Mouse (Mus musculus) liver, embryonic 14.5 days (tissue): ENCODE data around the gene Gm11634. TPM values are rescaled to one million over a fixed set of nuclear protein-coding genes. Genes with fewer than 3 reads are reported as not detected.
A peak's percentile ranks its signal among the peaks of the same experiment; 100 is the strongest.

Experiments
- ATAC-seq: fragments of 200-750 bp; cut with Nextera tagmentation; 2 replicates; pipeline ENCODE4 v1.8.0; 2017; ENCODE audit warnings: moderate number of reproducible peaks, mild to moderate bottlenecking, moderate library complexity; ENCODE audit not compliant: insufficient read depth
- DNase-seq, 3 experiments: peaks; one replicate each; pipeline ENCODE4 v3.0.0-alpha.2; 2012 to 2013; ENCODE audit warnings: low read depth in 3 of 3, low spot score in 3 of 3
- H3K27ac ChIP-seq: fragments of 300-500 bp; sonication (generic); 2 replicates; pipeline ENCODE4 v1.5.1; 2014; ENCODE audit warnings: moderate library complexity, mild to moderate bottlenecking, control low read depth, inconsistent platforms
- H3K27me3 ChIP-seq: fragments of 300-500 bp; sonication (generic); 2 replicates; pipeline ENCODE4 v1.6.1; 2014; ENCODE audit warnings: mild to moderate bottlenecking, low read length, moderate library complexity; ENCODE audit not compliant: control insufficient read depth, insufficient read depth
- H3K36me3 ChIP-seq: fragments of 300-500 bp; sonication (generic); replicated peaks from 2 replicates; pipeline ENCODE4 v1.6.1; 2014; ENCODE audit warnings: low read depth; ENCODE audit not compliant: control insufficient read depth, insufficient read depth
- H3K4me1 ChIP-seq, 2 experiments: fragments of 200-500 bp in 1 of 2; fragments of 300-500 bp in 1 of 2; sonication (generic) in 1 of 2; replicated peaks; 2 replicates each; pipeline ENCODE4 v1.6.1; 2012 to 2014; ENCODE audit warnings: antibody characterized with exemption in 1 of 2, inconsistent platforms in 1 of 2, low read length in 1 of 2; ENCODE audit not compliant: control insufficient read depth in 2 of 2, insufficient read depth in 2 of 2
- H3K4me2 ChIP-seq: fragments of 300-500 bp; sonication (generic); 2 replicates; pipeline ENCODE4 v1.6.1; 2014; ENCODE audit warnings: low read depth, mild to moderate bottlenecking, control low read depth, moderate library complexity
- H3K4me3 ChIP-seq, 2 experiments: fragments of 200-500 bp in 1 of 2; fragments of 300-500 bp in 1 of 2; sonication (generic) in 1 of 2; 2 replicates each; pipeline ENCODE4 v1.5.1; 2012 to 2014; ENCODE audit warnings: low read depth in 2 of 2, low read length in 2 of 2, mild to moderate bottlenecking in 2 of 2, control low read depth in 1 of 2, inconsistent platforms in 1 of 2, moderate library complexity in 1 of 2; ENCODE audit not compliant: insufficient read depth in 1 of 2
- H3K9ac ChIP-seq: fragments of 300-500 bp; sonication (generic); replicated peaks from 2 replicates; pipeline ENCODE4 v1.6.1; 2014; ENCODE audit warnings: mild to moderate bottlenecking, control low read depth, moderate library complexity
- H3K9me3 ChIP-seq: fragments of 300-500 bp; sonication (generic); 2 replicates; pipeline ENCODE4 v1.6.1; 2016; ENCODE audit warnings: low read length, mixed read lengths; ENCODE audit not compliant: control insufficient read depth
- CTCF ChIP-seq: IDR thresholded peaks from 2 replicates; pipeline ENCODE4 v1.5.1; 2016; ENCODE audit warnings: antibody characterized with exemption, low read depth, control low read depth
- EP300 ChIP-seq: IDR thresholded peaks from 2 replicates; pipeline ENCODE4 v1.6.1; 2016; ENCODE audit warnings: antibody characterized with exemption, low read depth
- WGBS: fragments of 180-500 bp; shearing (Covaris S2); extraction: QIAGEN DNeasy Blood & Tissue Kit; methylation state at CpG from one replicate; pipeline ENCODE4 v1.1.7; 2014; ENCODE audit not compliant: insufficient replicate concordance; 5-methylcytosine and 5-hydroxymethylcytosine counted together
- polyA plus RNA-seq, 2 experiments: library from polyadenylated mRNA; depleted of rRNA in 1 of 2; stranded (reverse) in 1 of 2; unstranded in 1 of 2; fragments of >200 nt; fragmentation: Nextera tagmentation in 1 of 2; extraction: Ambion mirVana in 1 of 2; gene quantifications; 2 replicates each; pipeline versions ENCODE4 v1.2.1 to v1.2.3; 2012 to 2014

Gm11634 gene
- polyA plus RNA-seq, 2 experiments: not detected

DNA sequence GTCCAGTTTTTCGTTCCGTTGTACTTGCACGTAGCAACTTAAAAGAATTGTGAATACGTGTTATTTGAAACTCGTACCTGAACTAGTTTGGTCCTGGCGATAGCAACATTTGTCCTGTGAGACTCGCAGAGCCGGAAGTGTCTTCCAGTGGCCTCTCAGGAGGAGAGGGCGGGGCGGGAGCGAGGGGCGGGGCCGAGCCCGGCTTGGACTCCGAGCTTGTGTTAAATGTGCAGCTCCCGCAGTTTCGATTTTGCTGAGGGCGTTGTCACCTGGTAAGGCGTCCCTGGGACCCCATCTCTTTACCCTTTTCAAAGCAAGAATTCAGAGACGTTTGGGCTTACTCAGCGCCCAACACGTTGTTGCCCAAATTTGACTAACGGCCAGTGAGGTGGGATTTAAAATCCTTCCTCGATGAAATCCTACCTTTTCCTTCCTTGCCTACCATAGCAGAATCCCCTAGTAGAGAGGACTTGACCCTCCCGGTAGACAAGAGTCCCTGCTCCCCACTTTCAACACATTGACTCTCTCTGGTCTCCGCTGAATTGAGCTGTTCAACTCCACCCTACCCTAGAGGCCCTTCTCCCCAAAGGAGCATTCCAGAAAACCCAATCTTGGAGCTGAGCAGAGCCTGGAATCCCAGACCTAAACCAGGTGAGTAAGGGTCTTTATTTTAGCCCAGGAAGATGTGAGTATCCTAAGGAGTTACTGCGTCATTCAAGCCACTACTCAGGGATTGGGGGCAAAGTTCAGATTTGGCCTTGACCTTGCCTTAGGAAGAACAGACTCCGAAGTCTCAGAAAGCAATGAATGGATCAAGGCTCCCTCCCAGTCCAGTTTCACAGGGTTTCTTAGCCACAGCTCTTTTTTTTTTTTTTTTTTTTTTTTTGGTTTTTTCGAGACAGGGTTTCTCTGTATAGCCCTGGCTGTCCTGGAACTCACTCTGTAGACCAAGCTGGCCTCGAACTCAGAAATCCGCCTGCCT is 16.7 kb downstream of the Gm11634 start, which contains the start of gene Tmem106a:
Tmem106a (plus strand) TSS at position 189 of the 982 bp plus-strand sequence.
- H3K4me3 ChIP-seq: peak within 1 kb of the TSS; percentile 60 to 89
- peak; percentile 73 to 74 (median 73) for DNase-seq
- peak within 1 kb of the TSS; percentile 84 for H3K4me2 ChIP-seq
- H3K36me3 ChIP-seq: peaks cover 26% of the 10 kb centered on the region
- TF ChIP-seq CTCF: no peak
- no peak for TF ChIP-seq EP300
- ATAC-seq: peak; percentile 81; the same call in 1 of the 2 replicates
- H3K4me1 ChIP-seq: peaks cover 5 to 7% of the 10 kb centered on the region in 2 experiments; a peak in 3 of 4 replicates
- H3K27me3 ChIP-seq: no peaks in the 10 kb centered on the region
- 15% methylated on average over 30 of the region's 31 CpGs for WGBS
- H3K9me3 ChIP-seq: no peaks in the 10 kb centered on the region
- peak within 1 kb of the TSS; percentile 42 for H3K27ac ChIP-seq
- peak within 1 kb of the TSS; percentile 72 for H3K9ac ChIP-seq

DNA sequence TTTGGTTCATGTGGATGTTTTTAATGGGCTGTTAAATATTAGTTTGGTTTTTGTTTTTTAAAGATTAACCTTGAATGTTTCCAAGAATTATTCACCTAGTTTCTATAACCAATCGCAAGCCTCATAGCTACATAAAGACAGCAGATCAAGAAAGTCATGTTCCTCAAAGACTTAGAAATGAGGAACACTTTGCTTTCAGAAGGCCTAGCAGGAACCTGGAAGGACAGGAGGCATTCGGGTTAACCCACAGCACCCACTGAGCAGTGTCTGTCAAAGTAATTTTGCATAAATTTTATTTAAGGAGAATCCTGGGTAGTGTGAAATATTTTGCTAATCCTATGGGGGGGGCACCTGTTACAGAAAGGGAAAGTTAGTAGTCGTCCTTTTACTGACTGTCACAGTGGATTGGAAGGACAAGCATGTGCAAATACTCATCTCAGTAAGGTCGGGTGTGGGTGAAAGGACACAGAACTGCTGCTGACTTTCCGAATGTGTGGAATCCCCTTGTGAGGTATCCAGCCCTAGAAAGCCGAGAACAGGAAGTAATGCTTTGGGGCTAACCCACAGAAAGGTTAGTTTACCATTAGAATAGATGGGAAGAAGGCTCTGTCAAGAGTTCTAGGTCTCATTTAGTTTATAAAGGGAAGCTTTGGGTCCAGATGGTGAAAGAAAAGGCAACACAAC is 17.8 kb downstream of the Gm11634 start:
- H3K27ac ChIP-seq: no peak overlapping the region
- peaks cover 5 to 7% of the 10 kb centered on the region in 2 experiments; a peak in 3 of 4 replicates for H3K4me1 ChIP-seq
- H3K4me3 ChIP-seq: no peak overlapping the region
- DNase-seq (no peak), ATAC-seq (no peak)
- no peak for TF ChIP-seq EP300
- TF ChIP-seq CTCF: no peak
- no peaks in the 10 kb centered on the region for H3K27me3 ChIP-seq
- H3K36me3 ChIP-seq: peaks cover 37% of the 10 kb centered on the region
- H3K9ac ChIP-seq: no peak overlapping the region
- H3K4me2 ChIP-seq: peak overlapping the region; percentile 84
- no peaks in the 10 kb centered on the region for H3K9me3 ChIP-seq
- WGBS: 56% methylated on average over 6 of the region's 6 CpGs

DNA sequence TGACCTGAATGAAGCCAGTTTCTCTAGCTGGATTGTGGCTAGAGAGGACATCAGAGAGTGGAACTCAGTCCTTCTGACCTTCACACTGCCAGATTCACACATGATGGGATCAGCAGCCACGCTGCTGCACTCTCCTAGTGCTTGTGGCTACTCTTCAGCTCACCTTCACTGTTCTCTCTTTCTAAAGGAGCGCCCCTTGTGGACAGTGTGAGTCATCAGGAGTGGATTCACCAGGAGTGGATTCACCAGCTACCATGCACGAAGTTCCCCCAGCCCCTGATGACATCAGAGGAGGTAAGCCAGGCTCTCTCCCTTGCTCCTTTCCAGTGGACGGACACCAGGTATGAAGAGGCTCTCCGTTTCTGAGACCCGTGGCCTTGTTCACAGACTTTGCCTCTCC is 22.9 kb downstream of the Gm11634 start:
- H3K9me3 ChIP-seq: no peaks in the 10 kb centered on the region
- TF ChIP-seq CTCF (peak; percentile 48), EP300 (no peak)
- H3K4me2 ChIP-seq: no peak overlapping the region
- no peaks in the 10 kb centered on the region for H3K27me3 ChIP-seq
- no peak for ATAC-seq
- WGBS: 81% methylated on average over 6 of the region's 6 CpGs
- no peak overlapping the region for H3K27ac ChIP-seq
- H3K4me3 ChIP-seq: no peak overlapping the region
- no peak overlapping the region for H3K9ac ChIP-seq
- DNase-seq: no peak
- H3K36me3 ChIP-seq: peaks cover 79% of the 10 kb centered on the region
- no peaks in the 10 kb centered on the region; a peak in 1 of 4 replicates for H3K4me1 ChIP-seq

DNA sequence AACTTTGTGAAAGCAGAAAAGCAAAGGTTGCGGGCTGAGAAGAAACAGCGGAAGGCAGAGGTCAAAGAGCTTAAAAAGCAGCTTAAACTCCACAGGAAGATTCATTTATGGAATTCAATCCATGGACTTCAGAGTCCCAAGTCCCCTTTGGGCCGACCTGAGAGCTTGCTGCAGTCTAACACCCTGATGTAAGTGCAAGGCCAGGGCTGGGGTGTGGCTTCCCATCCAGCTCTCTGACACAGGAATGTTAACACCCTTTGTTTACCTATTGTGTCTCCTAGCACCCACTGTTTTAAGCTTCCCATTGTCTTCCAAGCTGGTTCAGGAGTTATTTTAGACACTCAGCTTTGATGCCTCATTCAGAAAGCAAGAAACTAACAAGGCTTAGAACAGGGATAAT is 30.6 kb downstream of the Gm11634 start:
- Histone ChIP-seq H3K4me1 (no peaks in the 10 kb centered on the region), H3K9me3 (no peaks in the 10 kb centered on the region), H3K27me3 (no peaks in the 10 kb centered on the region), H3K4me2 (no peak overlapping the region), H3K9ac (no peak overlapping the region), H3K36me3 (peaks cover 84% of the 10 kb centered on the region), H3K4me3 (no peak overlapping the region), H3K27ac (no peak overlapping the region)
- ATAC-seq (no peak), DNase-seq (no peak)
- 83% methylated on average over 3 of the region's 3 CpGs for WGBS
- no peak for TF ChIP-seq EP300
- no peak for TF ChIP-seq CTCF

DNA sequence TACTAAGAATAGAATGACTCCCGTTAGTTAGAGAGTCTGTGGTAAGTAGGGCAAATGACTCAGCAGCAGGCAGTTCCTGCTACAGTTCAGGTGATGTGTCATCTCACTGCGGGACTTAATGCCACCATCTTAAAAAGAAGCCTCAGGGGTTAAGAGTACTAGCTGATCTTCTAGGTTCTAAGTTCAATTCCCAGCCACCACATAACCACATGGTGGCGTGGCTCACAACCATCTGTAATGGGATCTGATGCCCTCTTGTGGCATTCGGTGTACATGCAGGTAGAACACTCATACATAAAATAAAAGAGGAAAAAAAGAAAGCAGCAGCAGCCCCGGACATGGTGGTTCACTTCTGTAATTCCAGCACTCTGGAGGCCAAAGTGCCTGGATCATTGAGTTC is 36.7 kb downstream of the Gm11634 start:
- TF ChIP-seq CTCF (peak; percentile 92), EP300 (no peak)
- Histone ChIP-seq H3K27ac (no peak overlapping the region), H3K36me3 (peaks cover 60% of the 10 kb centered on the region), H3K9me3 (no peaks in the 10 kb centered on the region), H3K27me3 (no peaks in the 10 kb centered on the region), H3K4me3 (no peak overlapping the region), H3K4me2 (no peak overlapping the region), H3K9ac (no peak overlapping the region), H3K4me1 (no peaks in the 10 kb centered on the region)
- ATAC-seq (no peak), DNase-seq (peak; percentile 46 to 63 (median 50))
- 12% methylated on average over 5 of the region's 5 CpGs for WGBS
